Mouse (Mus musculus) ovary, adult 18-20 months (tissue): ENCODE results near the gene Ubqln1.
"Not testable (repeated sequence)": the region's sequence is repeated elsewhere in the genome, so short reads cannot be mapped to it uniquely, and the experiment has no call there.

Experiments
- DNase-seq: peaks from one replicate; pipeline ENCODE4 v3.0.0; 2022; ENCODE audit warnings: low spot score, mixed read lengths

Ubqln1 gene

GRCm38 (mm10) chr13:58149629-58150028, 65.8 kb downstream of the Ubqln1 start:
- no peak for DNase-seq

GRCm38 (mm10) chr13:58149033-58149558, 66.4 kb downstream of the Ubqln1 start:
- no peak for DNase-seq

- peak; percentile 55 for DNase-seq
These were observed 67.1 kb downstream of the Ubqln1 start for GRCm38 (mm10) chr13:58148256-58148831.

- no peak for DNase-seq
These were observed 67.7 kb downstream of the Ubqln1 start for GRCm38 (mm10) chr13:58147760-58148159.

GRCm38 (mm10) chr13:58146603-58147002, 68.8 kb downstream of the Ubqln1 start:
- not testable (repeated sequence) for DNase-seq

GRCm38 (mm10) chr13:58131692-58132091, 83.8 kb downstream of the Ubqln1 start:
- DNase-seq = no peak

- no peak for DNase-seq
These were observed 85.7 kb downstream of the Ubqln1 start for GRCm38 (mm10) chr13:58129687-58130246.

- peak; percentile 95 for DNase-seq
These were observed 86.4 kb downstream of the Ubqln1 start for GRCm38 (mm10) chr13:58128768-58129671.

GRCm38 (mm10) chr13:58128396-58128767, 87.1 kb downstream of the Ubqln1 start, which contains the start of gene Hnrnpa0:
TSS of gene Hnrnpa0 (minus strand) at chr13:58128556.
- DNase-seq = peak; percentile 87

- DNase-seq = peak; percentile 25
These were observed 87.6 kb downstream of the Ubqln1 start for GRCm38 (mm10) chr13:58127766-58128361.

GRCm38 (mm10) chr13:58126862-58127765, 88.3 kb downstream of the Ubqln1 start:
- no peak for DNase-seq
